Mouse (Mus musculus): Measurements from ENCODE around the gene Smpx. TPM values are rescaled to one million over a fixed set of nuclear protein-coding genes. Genes with fewer than 3 reads are reported as not detected.

Smpx gene
- total RNA-seq, 2 experiments from 2014 or later, result not detected

Other genes starting within 250 kb of the Smpx start
- gene Sms, start 206.6 kb upstream of the Smpx start, total RNA-seq (2021), result 100 to 1,000 TPM; 105 to 106 TPM
- gene Yy2, start 129.9 kb upstream of the Smpx start, total RNA-seq (2021), result not detected
- 10 to 100 TPM; 30.3 to 33.2 TPM for gene Mbtps2, start 100.2 kb upstream of the Smpx start, total RNA-seq (2021)
- under 1 TPM; 0.17 to 0.38 TPM for gene Klhl34, start 119.5 kb downstream of the Smpx start, total RNA-seq (2021)

Measured in layer of hippocampus, postnatal 36 days (tissue).